Comparison of ENCODE assay signal across 15 mouse cellular contexts in genomic region chr6:94676300-94676699, GRCm38 (mm10). TPM values are rescaled to one million over a fixed set of nuclear protein-coding genes. Genes with fewer than 3 reads are reported as not detected.
A peak's percentile ranks its signal among the peaks of the same experiment; 100 is the strongest.
DNase-seq lines count a peak whose midpoint lies in the region; ATAC-seq lines count a peak whose summit lies in the region.
"Had no signal": no experiment of that assay in that cellular context is flagged by ENCODE, and none has a peak within 500 bp of the region (broad histone marks: within the 10 kb centered on the region; RNA-seq: fewer than 3 reads in every experiment).

No protein-coding gene starts in this region.

- H3K27me3 ChIP-seq in heart, embryonic 15.5 days = no peaks in the 10 kb centered on the region
- no peaks in the 10 kb centered on the region for H3K27me3 ChIP-seq in midbrain, embryonic 10.5 days (ENCODE audit: low read depth, poor library complexity, severe bottlenecking)
- H3K27me3 ChIP-seq in midbrain, embryonic 11.5 days (ENCODE audit: control insufficient read depth, insufficient read depth, low read length) = no peaks in the 10 kb centered on the region
- no peaks in the 10 kb centered on the region for H3K27me3 ChIP-seq in intestine, embryonic 15.5 days (replicated peaks)
- H3K27me3 ChIP-seq in stomach, embryonic 14.5 days (ENCODE audit: control insufficient read depth, insufficient read depth, low read length) = no peaks in the 10 kb centered on the region
- H3K27me3 ChIP-seq: kidney, embryonic 15.5 days had no signal

- H3K27ac ChIP-seq in heart, embryonic 15.5 days = no peak overlapping the region
- H3K27ac ChIP-seq in midbrain, embryonic 10.5 days (replicated peaks) = peak overlapping the region; percentile 52
- no peak overlapping the region for H3K27ac ChIP-seq in midbrain, embryonic 11.5 days (ENCODE audit: low read depth, low read length)
- H3K27ac ChIP-seq in intestine, embryonic 15.5 days = peak overlapping the region; percentile 45
- H3K27ac ChIP-seq in stomach, embryonic 14.5 days (ENCODE audit: low read length) = peak overlapping the region; percentile 85
- H3K27ac ChIP-seq: kidney, embryonic 15.5 days; macrophage had no signal

- ATAC-seq in heart, embryonic 15.5 days (replicated peaks; ENCODE audit: insufficient number of reproducible peaks, insufficient read depth, low FRiP score, low read depth) = no peak
- ATAC-seq in midbrain, embryonic 11.5 days (ENCODE audit: low FRiP score) = no peak
- ATAC-seq in intestine, embryonic 15.5 days = peak; percentile 68
- no peak for ATAC-seq in stomach, embryonic 14.5 days (ENCODE audit: insufficient number of reproducible peaks, insufficient read depth, low FRiP score, low read depth)
- ATAC-seq: forebrain, embryonic 16.5 days had no signal

- no peaks in the 10 kb centered on the region for H3K36me3 ChIP-seq in heart, embryonic 15.5 days
- no peaks in the 10 kb centered on the region for H3K36me3 ChIP-seq in midbrain, embryonic 10.5 days
- no peaks in the 10 kb centered on the region for H3K36me3 ChIP-seq in midbrain, embryonic 11.5 days (ENCODE audit: control insufficient read depth, insufficient read depth, low read length)
- H3K36me3 ChIP-seq in intestine, embryonic 15.5 days = no peaks in the 10 kb centered on the region
- no peaks in the 10 kb centered on the region for H3K36me3 ChIP-seq in stomach, embryonic 14.5 days (ENCODE audit: control insufficient read depth, insufficient read depth, low read length)
- H3K36me3 ChIP-seq: kidney, embryonic 15.5 days had no signal

- no peak overlapping the region for H3K4me3 ChIP-seq in heart, embryonic 15.5 days
- H3K4me3 ChIP-seq in midbrain, embryonic 10.5 days = no peak overlapping the region
- no peak overlapping the region for H3K4me3 ChIP-seq in midbrain, embryonic 11.5 days (ENCODE audit: low read depth, low read length)
- H3K4me3 ChIP-seq in intestine, embryonic 15.5 days (replicated peaks) = no peak overlapping the region
- no peak overlapping the region for H3K4me3 ChIP-seq in stomach, embryonic 14.5 days (ENCODE audit: low read depth, low read length)
- H3K4me3 ChIP-seq: kidney, embryonic 15.5 days had no signal

- H3K4me2 ChIP-seq in heart, embryonic 15.5 days = 0 out of 2 replicates have a peak overlapping the region, but pooled peaks have one; percentile 13
- no peak overlapping the region for H3K4me2 ChIP-seq in midbrain, embryonic 11.5 days
- peak overlapping the region; percentile 38 for H3K4me2 ChIP-seq in intestine, embryonic 15.5 days (replicated peaks)
- H3K4me2 ChIP-seq in stomach, embryonic 14.5 days (replicated peaks; ENCODE audit: low read depth, low read length) = peak overlapping the region; percentile 33

- peaks cover 53% of the 10 kb centered on the region for H3K4me1 ChIP-seq in heart, embryonic 15.5 days (replicated peaks)
- peaks cover 60% of the 10 kb centered on the region for H3K4me1 ChIP-seq in midbrain, embryonic 10.5 days
- H3K4me1 ChIP-seq in midbrain, embryonic 11.5 days (ENCODE audit: control insufficient read depth, insufficient read depth, low read length) = peaks cover 27% of the 10 kb centered on the region
- peaks cover 60% of the 10 kb centered on the region for H3K4me1 ChIP-seq in intestine, embryonic 15.5 days (replicated peaks)
- H3K4me1 ChIP-seq in stomach, embryonic 14.5 days (ENCODE audit: control insufficient read depth, insufficient read depth, low read length) = peaks cover 75% of the 10 kb centered on the region

- H3K9me3 ChIP-seq in heart, embryonic 15.5 days (replicated peaks) = no peaks in the 10 kb centered on the region
- H3K9me3 ChIP-seq in midbrain, embryonic 10.5 days (replicated peaks) = no peaks in the 10 kb centered on the region
- H3K9me3 ChIP-seq in midbrain, embryonic 11.5 days (ENCODE audit: control insufficient read depth, low read length) = no peaks in the 10 kb centered on the region
- H3K9me3 ChIP-seq in intestine, embryonic 15.5 days = no peaks in the 10 kb centered on the region
- no peaks in the 10 kb centered on the region for H3K9me3 ChIP-seq in stomach, embryonic 14.5 days (ENCODE audit: control insufficient read depth, low read depth, low read length)
- H3K9me3 ChIP-seq: kidney, embryonic 15.5 days had no signal

- no peak for DNase-seq in heart, postnatal 25 days (ENCODE audit: low spot score)
- no peak for DNase-seq in midbrain, embryonic 10.5 days (ENCODE audit: low spot score)
- DNase-seq in midbrain, embryonic 11.5 days (ENCODE audit: low spot score, missing footprints) = no peak
- DNase-seq in MN1 (ENCODE audit: low spot score) = no peak
- DNase-seq in cerebellum, adult 18-20 months = no peak
- DNase-seq: adrenal gland, adult 8-10 months; cerebellum, postnatal 14 days; gastrocnemius, postnatal 36 days; layer of hippocampus, adult 9-11 months had no signal

- WGBS in heart, embryonic 15.5 days = 30% methylated on average over 7 of the region's 7 CpGs
- 63% methylated on average over 7 of the region's 7 CpGs for WGBS in midbrain, embryonic 10.5 days
- 55% methylated on average over 7 of the region's 7 CpGs for WGBS in midbrain, embryonic 11.5 days
- 38% methylated on average over 7 of the region's 7 CpGs for WGBS in intestine, embryonic 15.5 days
- WGBS in stomach, embryonic 14.5 days = 41% methylated on average over 7 of the region's 7 CpGs

- no peak overlapping the region for H3K9ac ChIP-seq in heart, embryonic 15.5 days
- no peak overlapping the region for H3K9ac ChIP-seq in midbrain, embryonic 11.5 days (ENCODE audit: low read length)
- no peak overlapping the region for H3K9ac ChIP-seq in intestine, embryonic 15.5 days
- H3K9ac ChIP-seq in stomach, embryonic 14.5 days (replicated peaks; ENCODE audit: low read depth, low read length) = no peak overlapping the region

- intact Hi-C loops in heart, postnatal 25 days (cut with DNase I) = no loop called here

RNA-seq across cellular contexts. Expression of gene Lrig1, which starts 23.7 kb away (rescaled TPM):
- polyA plus RNA-seq in heart, embryonic 15.5 days (2015; fragmentation: Nextera tagmentation; extraction: Ambion mirVana) = 8.0 and 12.6 TPM in 2 replicates
- total RNA-seq in heart, postnatal 25 days (2021) = 10 to 100 TPM; 35.3 to 35.9 TPM
- 13.4 and 13.9 TPM in 2 replicates for polyA plus RNA-seq in midbrain, embryonic 10.5 days (2016; fragmentation: Nextera tagmentation; extraction: Ambion mirVana)
- 15.9 and 17.4 TPM in 2 replicates for polyA plus RNA-seq in midbrain, embryonic 11.5 days (2014; fragmentation: Nextera tagmentation; extraction: Ambion mirVana)
- 17.1 and 19.5 TPM in 2 replicates for polyA plus RNA-seq in intestine, embryonic 15.5 days (2015; fragmentation: Nextera tagmentation; extraction: Ambion mirVana)
- 49.3 and 51.7 TPM in 2 replicates for polyA plus RNA-seq in stomach, embryonic 14.5 days (2014; fragmentation: Nextera tagmentation; extraction: Ambion mirVana)

Comparison
In these comparisons a context has a peak if more than half of its experiments do, and no peak if none do; other contexts are left out.
1. H3K27ac ChIP-seq: peak in midbrain, embryonic 10.5 days (single experiment), intestine, embryonic 15.5 days (single experiment) and stomach, embryonic 14.5 days (single experiment); none in heart, embryonic 15.5 days (single experiment) and midbrain, embryonic 11.5 days (single experiment).